In genomic region chr5:66134578-66134977, GRCm38 (mm10) we compare ENCODE assay signal across 22 mouse cellular contexts. TPM values are rescaled to one million over a fixed set of nuclear protein-coding genes. Genes with fewer than 3 reads are reported as not detected.
DNase-seq lines count a peak whose midpoint lies in the region; ATAC-seq and TF ChIP-seq lines count a peak whose summit lies in the region.
"Had no signal": no experiment of that assay in that cellular context is flagged by ENCODE, and none has a peak within 500 bp of the region (broad histone marks: within the 10 kb centered on the region; RNA-seq: fewer than 3 reads in every experiment).

No protein-coding gene starts in this region.

- WGBS in kidney, postnatal 0 days = 93% methylated on average over 7 of the region's 7 CpGs

- H3K4me2 ChIP-seq in kidney, postnatal 0 days (ENCODE audit: low read length) = no peak overlapping the region
- H3K4me2 ChIP-seq: heart, embryonic 13.5 days; limb, embryonic 12.5 days; midbrain, embryonic 15.5 days had no signal

- no peaks in the 10 kb centered on the region for H3K36me3 ChIP-seq in kidney, postnatal 0 days (ENCODE audit: insufficient read depth, low read length)
- H3K36me3 ChIP-seq in ES-E14 (ENCODE audit: control insufficient read depth, insufficient read depth, low read length, poor library complexity, severe bottlenecking) = no peaks in the 10 kb centered on the region
- H3K36me3 ChIP-seq: embryonic facial prominence, embryonic 10.5 days; heart, embryonic 13.5 days; limb, embryonic 12.5 days; midbrain, embryonic 15.5 days had no signal

- no peaks in the 10 kb centered on the region for H3K27me3 ChIP-seq in kidney, postnatal 0 days (ENCODE audit: insufficient read depth, low read length)
- H3K27me3 ChIP-seq: midbrain, embryonic 15.5 days had no signal

- TF ChIP-seq CTCF in kidney, postnatal 0 days (IDR thresholded peaks at IDR 0.05; ENCODE audit: low read depth) = peak; percentile 35; the same call in 1 of the 2 replicates

- H3K9ac ChIP-seq in kidney, postnatal 0 days (ENCODE audit: low read depth, low read length) = no peak overlapping the region
- H3K9ac ChIP-seq in ES-E14 (ENCODE audit: insufficient read depth, low read depth, low read length, poor library complexity, severe bottlenecking) = no peak overlapping the region
- H3K9ac ChIP-seq: heart, embryonic 13.5 days; limb, embryonic 12.5 days; midbrain, embryonic 15.5 days had no signal

- no peak for ATAC-seq in kidney, postnatal 0 days (replicated peaks; ENCODE audit: low FRiP score, low read depth)
- ATAC-seq: forebrain, embryonic 14.5 days; inflammation-experienced regulatory T-cells, adult 6 months; midbrain, embryonic 15.5 days had no signal

- intact Hi-C loops in heart, postnatal 10 days (cut with DNase I) = no loop called here

- no peak for DNase-seq in kidney, postnatal 0 days (ENCODE audit: low spot score)
- no peak for DNase-seq in kidney, postnatal 10 days
- DNase-seq in A20 (ENCODE audit: low read depth, low spot score) = peak; percentile 44
- no peak for DNase-seq in ES-E14 (ENCODE audit: low read depth, low spot score)
- DNase-seq in cerebellum, adult 11-12 months = no peak
- no peak for DNase-seq in natural killer cell, adult 2 months (ENCODE audit: low spot score in 2 of 2)
- DNase-seq in heart, postnatal 10 days = no peak
- DNase-seq: cerebellum, adult 11 months; cerebellum, postnatal 36 days; kidney, postnatal 25 days; layer of hippocampus, adult 9-11 months; lung, adult 2 months; retina, postnatal 1 day; thymus, postnatal 36 days had no signal

- no peaks in the 10 kb centered on the region for H3K9me3 ChIP-seq in kidney, postnatal 0 days (replicated peaks; ENCODE audit: low read length)
- H3K9me3 ChIP-seq in ES-E14 (ENCODE audit: control insufficient read depth, insufficient read depth, low read depth, low read length) = no peaks in the 10 kb centered on the region
- H3K9me3 ChIP-seq: embryonic facial prominence, embryonic 10.5 days; heart, embryonic 13.5 days; limb, embryonic 12.5 days; midbrain, embryonic 15.5 days had no signal

- no peak overlapping the region for H3K4me3 ChIP-seq in kidney, postnatal 0 days (replicated peaks; ENCODE audit: low read depth, low read length)
- no peak overlapping the region for H3K4me3 ChIP-seq in ES-E14 (ENCODE audit: insufficient read depth in 1 of 2, low read depth in 1 of 2, low read length in 2 of 2, poor library complexity in 1 of 2, severe bottlenecking in 1 of 2)
- no peak overlapping the region for H3K4me3 ChIP-seq in brown adipose tissue, adult 24 weeks (ENCODE audit: insufficient read depth, low read depth, low read length)
- H3K4me3 ChIP-seq: embryonic facial prominence, embryonic 10.5 days; heart, embryonic 13.5 days; limb, embryonic 12.5 days; megakaryocyte, embryonic 14.5 days; midbrain, embryonic 15.5 days had no signal

- in situ Hi-C loops in ES-E14 (cut with MboI; ENCODE audit: low sequenced_read_pairs in 2 of 2, unreplicated experiment in 2 of 2) = no loop called here

- no peaks in the 10 kb centered on the region for H3K4me1 ChIP-seq in kidney, postnatal 0 days (replicated peaks; ENCODE audit: insufficient read depth, low read length)
- H3K4me1 ChIP-seq in ES-E14 (ENCODE audit: control insufficient read depth in 2 of 2, insufficient read depth in 2 of 2, low read length in 2 of 2, poor library complexity in 1 of 2) = no peaks in the 10 kb centered on the region; a peak in 1 of 4 replicates
- peaks cover 12% of the 10 kb centered on the region for H3K4me1 ChIP-seq in brown adipose tissue, adult 24 weeks (ENCODE audit: control insufficient read depth, insufficient read depth, insufficient read length, low read length)
- H3K4me1 ChIP-seq: midbrain, embryonic 15.5 days had no signal

- H3K27ac ChIP-seq in kidney, postnatal 0 days = no peak overlapping the region
- H3K27ac ChIP-seq in ES-E14 (ENCODE audit: insufficient read depth, low read depth, low read length, poor library complexity, severe bottlenecking) = no peak overlapping the region
- H3K27ac ChIP-seq in brown adipose tissue, adult 24 weeks (replicated peaks; ENCODE audit: low read depth, low read length) = peak overlapping the region; percentile 80; the same call in 1 of the 2 replicates
- H3K27ac ChIP-seq: embryonic facial prominence, embryonic 10.5 days; heart, embryonic 13.5 days; limb, embryonic 12.5 days; midbrain, embryonic 15.5 days had no signal

TF ChIP-seq in ES-E14, 5 proteins besides CTCF, POLR2A, EP300 and RAD21:
- peak; percentile 41; the same call in 1 of the 2 replicates for TF ChIP-seq ZC3H11A (IDR thresholded peaks at IDR 0.05; ENCODE audit: borderline replicate concordance, low read depth, low read length)
- no peak for TF ChIP-seq ZNF384 (IDR thresholded peaks at IDR 0.05; ENCODE audit: low read depth, low read length)
- TF ChIP-seq CHD2 (IDR thresholded peaks at IDR 0.05; ENCODE audit: low read depth, low read length) = no peak
- no peak for TF ChIP-seq MAFK (IDR thresholded peaks at IDR 0.05; ENCODE audit: insufficient read depth, low read depth, low read length)

RNA-seq across cellular contexts. Expression of gene Rbm47, which starts 38.3 kb away (rescaled TPM):
- polyA plus RNA-seq in kidney, postnatal 0 days (2015; fragmentation: Nextera tagmentation; extraction: Ambion mirVana) = 105 and 119 TPM in 2 replicates
- 13.4 and 21.1 TPM in 2 replicates for total RNA-seq in ES-E14 (2012; rRNA removed)
- 36.3 and 37.5 TPM in 2 replicates for polyA plus RNA-seq in brown adipose tissue, adult 24 weeks (2012; ENCODE audit: insufficient read depth, insufficient read length, missing spikeins)
- 1 to 10 TPM; 2.3 to 3.7 TPM for total RNA-seq in heart, postnatal 10 days (2021)
